Mouse (Mus musculus): Measurements from ENCODE around the gene Klhl25. TPM values are rescaled to one million over a fixed set of nuclear protein-coding genes. Genes with fewer than 3 reads are reported as not detected.
A peak's percentile ranks its signal among the peaks of the same experiment; 100 is the strongest.
"Not testable (repeated sequence)": the region's sequence is repeated elsewhere in the genome, so short reads cannot be mapped to it uniquely, and the experiment has no call there.

Gene Klhl25
- total RNA-seq, 1 experiment from 2014 or later: 12.5 TPM

DNA sequence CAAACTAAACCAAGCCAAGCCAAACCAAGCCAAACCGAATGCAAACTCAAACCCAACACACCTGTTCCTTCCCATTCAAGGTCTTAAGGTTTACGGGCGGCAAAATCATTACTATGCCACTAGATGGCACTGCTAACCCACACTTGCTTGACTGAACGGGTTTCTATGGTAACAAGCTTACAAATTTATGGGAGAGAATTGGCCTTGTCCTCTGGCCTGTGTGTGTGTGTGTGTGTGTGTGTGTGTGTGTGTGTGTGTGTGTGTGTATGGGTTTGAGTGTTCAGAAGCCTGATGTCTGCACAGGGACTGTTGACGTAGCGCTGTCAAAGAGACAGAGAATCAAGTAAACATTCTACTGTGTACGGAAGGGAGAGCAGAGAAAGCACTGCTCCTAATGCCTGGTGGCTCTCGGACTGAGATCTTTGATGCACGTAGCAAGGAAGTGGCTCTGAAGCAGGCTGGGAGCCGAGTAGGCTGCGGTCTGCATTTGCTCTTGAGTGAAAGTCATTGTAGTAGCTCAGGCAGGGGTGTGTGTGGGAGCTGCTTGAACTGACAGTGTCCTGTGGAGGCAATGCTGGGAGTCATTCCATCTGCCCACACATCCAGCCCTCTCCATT lies 62.0 kb downstream of the Klhl25 start:
- ATAC-seq (ENCODE audit: extremely low read depth, insufficient number of reproducible peaks, low FRiP score, poor library complexity, severe bottlenecking): peak; percentile 77

DNA sequence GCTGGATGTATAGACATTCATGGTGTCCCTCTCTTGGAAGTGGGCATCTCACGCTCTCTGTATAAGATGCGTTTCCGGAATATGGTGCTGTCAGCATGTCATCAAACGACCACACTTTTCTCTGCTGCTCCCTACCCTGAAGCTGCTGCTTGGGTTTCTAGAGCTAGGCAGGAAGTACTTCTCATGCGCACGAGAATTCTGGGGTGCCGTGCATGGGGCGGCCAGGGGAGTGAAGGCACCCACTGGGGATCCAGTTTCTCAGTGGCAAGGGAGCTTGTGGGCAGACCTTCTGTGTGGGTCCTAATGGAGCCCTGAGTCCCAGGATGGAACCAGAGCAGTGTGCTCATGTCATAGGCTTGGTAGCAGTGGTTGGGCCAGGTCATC lies 62.5 kb downstream of the Klhl25 start:
- ATAC-seq (ENCODE audit: extremely low read depth, insufficient number of reproducible peaks, low FRiP score, poor library complexity, severe bottlenecking): no peak

GRCm38 (mm10) chr7:75913952-75914351 lies 65.8 kb downstream of the Klhl25 start:
- peak; percentile 67 for ATAC-seq (ENCODE audit: extremely low read depth, insufficient number of reproducible peaks, low FRiP score, poor library complexity, severe bottlenecking)

- not testable (repeated sequence) for ATAC-seq (ENCODE audit: extremely low read depth, insufficient number of reproducible peaks, low FRiP score, poor library complexity, severe bottlenecking)
Observed at GRCm38 (mm10) chr7:75915550-75915949, 67.4 kb downstream of the Klhl25 start.

DNA sequence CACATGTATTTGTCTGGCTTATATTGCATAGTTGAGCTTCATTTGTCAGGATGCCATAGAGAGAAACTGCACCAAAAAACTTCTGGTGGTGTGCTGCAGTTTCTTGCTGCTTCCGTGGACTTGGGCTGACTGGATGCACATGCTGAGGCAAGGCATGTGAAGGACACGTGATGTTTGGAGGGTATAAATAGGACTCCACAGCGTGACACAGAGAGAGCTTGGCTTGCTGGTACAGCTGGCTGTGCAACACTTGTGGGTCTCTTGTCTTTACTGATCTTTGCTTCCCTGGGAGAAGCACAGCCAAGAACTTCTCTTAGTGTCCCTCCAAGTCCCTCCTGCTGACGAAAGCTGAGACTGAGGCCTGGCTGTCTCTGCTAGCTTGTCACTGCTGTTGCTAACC lies 69.6 kb downstream of the Klhl25 start:
- ATAC-seq (ENCODE audit: extremely low read depth, insufficient number of reproducible peaks, low FRiP score, poor library complexity, severe bottlenecking): no peak

GRCm38 (mm10) chr7:75919745-75920144 lies 71.6 kb downstream of the Klhl25 start:
- not testable (repeated sequence) for ATAC-seq (ENCODE audit: extremely low read depth, insufficient number of reproducible peaks, low FRiP score, poor library complexity, severe bottlenecking)
